Mouse (Mus musculus) embryonic facial prominence, embryonic 10.5 days (tissue): Measurements from ENCODE around the gene Nim1k. TPM values are rescaled to one million over a fixed set of nuclear protein-coding genes. Genes with fewer than 3 reads are reported as not detected.
"Not testable (repeated sequence)": the region's sequence is repeated elsewhere in the genome, so short reads cannot be mapped to it uniquely, and the experiment has no call there.

ENCODE experiments used
- DNase-seq: peaks from one replicate; pipeline ENCODE4 v3.0.0-alpha.2; 2017; ENCODE audit warnings: low spot score
- H3K27ac ChIP-seq: fragments of 300-500 bp; sonication (generic); replicated peaks from 2 replicates; pipeline ENCODE4 v1.5.1; 2016; ENCODE audit warnings: mild to moderate bottlenecking
- H3K27me3 ChIP-seq: fragments of 300-500 bp; sonication (generic); replicated peaks from 2 replicates; pipeline ENCODE4 v1.6.1; 2016; ENCODE audit warnings: low read depth, mild to moderate bottlenecking; ENCODE audit not compliant: poor library complexity, severe bottlenecking
- H3K36me3 ChIP-seq: fragments of 300-500 bp; sonication (generic); replicated peaks from 2 replicates; pipeline ENCODE4 v1.6.1; 2016; ENCODE audit warnings: mild to moderate bottlenecking, moderate library complexity
- H3K4me1 ChIP-seq: fragments of 300-500 bp; sonication (generic); 2 replicates; pipeline ENCODE4 v1.6.1; 2016
- H3K4me3 ChIP-seq: fragments of 300-500 bp; sonication (generic); 2 replicates; pipeline ENCODE4 v1.5.1; 2016; ENCODE audit warnings: mild to moderate bottlenecking, moderate library complexity
- H3K9me3 ChIP-seq: fragments of 300-500 bp; sonication (generic); 2 replicates; pipeline ENCODE4 v1.6.1; 2016; ENCODE audit warnings: mild to moderate bottlenecking
- WGBS: fragments of 180-500 bp; shearing (Covaris S2); methylation state at CpG from one replicate; pipeline ENCODE4 v1.1.7; 2016; 5-methylcytosine and 5-hydroxymethylcytosine counted together
- polyA plus RNA-seq: library from polyadenylated mRNA; unstranded; fragments of >200 nt; fragmentation: Nextera tagmentation; extraction: Ambion mirVana; gene quantifications from 2 replicates; pipeline ENCODE4 v1.2.1, GENCODE M21; 2016

Gene Nim1k
- polyA plus RNA-seq, 1 experiment from 2014 or later = 1.7 TPM

- no peak overlapping the region for H3K4me3 ChIP-seq
- no peaks in the 10 kb centered on the region for H3K27me3 ChIP-seq
- H3K27ac ChIP-seq = no peak overlapping the region
- peaks cover 76% of the 10 kb centered on the region for H3K36me3 ChIP-seq
- peaks cover 41% of the 10 kb centered on the region for H3K4me1 ChIP-seq
- 84% methylated on average over 1 of the region's 1 CpGs for WGBS
- H3K9me3 ChIP-seq = no peaks in the 10 kb centered on the region
- DNase-seq = no peak
Measured at GRCm38 (mm10) chr13:119696496-119696895, 59.2 kb downstream of the Nim1k start.

- Histone ChIP-seq H3K36me3 (peaks cover 68% of the 10 kb centered on the region), H3K4me1 (peaks cover 45% of the 10 kb centered on the region), H3K4me3 (peak overlapping the region; percentile 21; the same call in 1 of the 2 replicates), H3K27ac (no peak overlapping the region), H3K27me3 (no peaks in the 10 kb centered on the region), H3K9me3 (no peaks in the 10 kb centered on the region)
- WGBS = 65% methylated on average over 4 of the region's 4 CpGs
- no peak for DNase-seq
Measured at GRCm38 (mm10) chr13:119695676-119696075, 60.0 kb downstream of the Nim1k start.

DNA sequence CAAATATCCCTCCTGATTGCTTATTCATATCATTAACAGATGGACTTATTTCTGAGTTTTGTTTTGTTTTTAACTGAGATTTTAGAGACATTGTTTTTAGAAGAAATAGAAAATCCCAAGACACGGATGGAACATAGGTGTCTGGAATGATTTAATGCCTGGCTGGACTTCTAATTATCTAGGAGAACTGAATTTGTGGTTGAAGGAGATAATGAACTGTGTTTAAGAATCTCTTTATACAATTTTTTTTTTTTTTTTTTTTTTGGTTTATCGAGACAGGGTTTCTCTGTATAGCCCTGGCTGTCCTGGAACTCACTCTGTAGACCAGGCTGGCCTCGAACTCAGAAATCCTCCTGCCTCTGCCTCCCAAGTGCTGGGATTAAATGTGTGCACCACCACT lies 63.7 kb downstream of the Nim1k start:
- not testable (repeated sequence) for H3K9me3 ChIP-seq, DNase-seq, H3K27me3 ChIP-seq, H3K27ac ChIP-seq
- 89% methylated on average over 3 of the region's 3 CpGs for WGBS
- Histone ChIP-seq H3K4me3 (peak overlapping the region; percentile 95), H3K36me3 (peaks cover 32% of the 10 kb centered on the region), H3K4me1 (peaks cover 54% of the 10 kb centered on the region)

GRCm38 (mm10) chr13:119690876-119691620 lies 64.6 kb downstream of the Nim1k start:
- peaks cover 25% of the 10 kb centered on the region for H3K36me3 ChIP-seq
- no peaks in the 10 kb centered on the region for H3K27me3 ChIP-seq
- peak overlapping the region; percentile 98 for H3K27ac ChIP-seq
- no peak for DNase-seq
- no peaks in the 10 kb centered on the region for H3K9me3 ChIP-seq
- WGBS = 5% methylated on average over 7 of the region's 7 CpGs
- peak overlapping the region; percentile 95 for H3K4me3 ChIP-seq
- H3K4me1 ChIP-seq = peaks cover 50% of the 10 kb centered on the region

- peaks cover 19% of the 10 kb centered on the region for H3K36me3 ChIP-seq
- peaks cover 44% of the 10 kb centered on the region for H3K4me1 ChIP-seq
- no peaks in the 10 kb centered on the region for H3K9me3 ChIP-seq
- peak within 1 kb of the TSS; percentile 98 for H3K27ac ChIP-seq
- DNase-seq = peak; percentile 100
- under 1% methylated on average over 59 of the region's 59 CpGs for WGBS
- H3K4me3 ChIP-seq = peak within 1 kb of the TSS; percentile 95
- H3K27me3 ChIP-seq = no peaks in the 10 kb centered on the region
Measured at GRCm38 (mm10) chr13:119690039-119690728, 65.5 kb downstream of the Nim1k start, which contains the start of gene Hmgcs1. Hmgcs1 (plus strand) TSS chr13:119690379.

DNA sequence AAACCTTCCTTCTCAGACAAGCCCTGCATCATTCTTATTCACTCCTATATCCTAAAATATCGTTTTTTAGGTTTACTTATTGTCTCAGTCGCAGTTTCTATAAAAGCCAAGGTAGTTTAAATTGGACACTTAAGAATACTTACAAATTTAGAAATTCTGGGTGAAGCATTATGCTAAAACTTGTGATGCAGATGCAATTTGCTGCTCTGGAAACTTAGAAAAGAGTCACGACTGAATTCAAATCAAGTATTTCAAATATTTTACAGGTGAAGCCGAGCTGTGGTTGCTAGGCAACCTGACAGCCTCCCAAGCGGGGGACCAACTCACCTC lies 66.0 kb downstream of the Nim1k start:
- no peak for DNase-seq
- Histone ChIP-seq H3K4me3 (peak overlapping the region; percentile 95), H3K27me3 (no peaks in the 10 kb centered on the region), H3K4me1 (peaks cover 41% of the 10 kb centered on the region), H3K9me3 (no peaks in the 10 kb centered on the region), H3K36me3 (peaks cover 15% of the 10 kb centered on the region), H3K27ac (peak overlapping the region; percentile 98)
- WGBS = 16% methylated on average over 5 of the region's 5 CpGs

- DNase-seq = no peak
- Histone ChIP-seq H3K36me3 (no peaks in the 10 kb centered on the region), H3K4me1 (peaks cover 16% of the 10 kb centered on the region), H3K27me3 (no peaks in the 10 kb centered on the region), H3K27ac (no peak overlapping the region), H3K9me3 (no peaks in the 10 kb centered on the region), H3K4me3 (no peak overlapping the region)
- 79% methylated on average over 11 of the region's 11 CpGs for WGBS
Measured at GRCm38 (mm10) chr13:119684416-119685177, 71.1 kb downstream of the Nim1k start.

DNA sequence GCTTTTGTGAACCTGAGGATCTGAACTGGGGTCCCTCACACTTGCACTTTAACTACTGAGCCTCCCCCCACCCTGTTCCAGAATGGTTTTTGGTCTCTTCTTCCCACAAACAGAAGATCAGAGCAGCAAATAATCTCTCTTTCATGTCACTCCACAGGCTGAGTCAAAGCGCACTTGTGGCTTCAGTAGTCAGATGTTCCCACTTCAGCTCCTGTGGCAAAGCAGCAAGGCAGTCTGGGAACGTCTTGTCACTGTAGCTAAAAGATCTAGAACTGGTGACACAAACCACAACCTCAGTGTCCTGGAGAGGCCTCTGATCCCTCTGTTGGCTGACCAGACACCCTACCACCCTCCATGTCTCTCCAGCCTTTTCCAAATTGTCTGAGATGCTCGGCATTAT lies 74.5 kb downstream of the Nim1k start:
- H3K27ac ChIP-seq = no peak overlapping the region
- peaks cover 7% of the 10 kb centered on the region; the same call in 1 of the 2 replicates for H3K4me1 ChIP-seq
- H3K4me3 ChIP-seq = no peak overlapping the region
- H3K9me3 ChIP-seq = no peaks in the 10 kb centered on the region
- DNase-seq = no peak
- H3K36me3 ChIP-seq = no peaks in the 10 kb centered on the region
- no peaks in the 10 kb centered on the region for H3K27me3 ChIP-seq
- 79% methylated on average over 3 of the region's 3 CpGs for WGBS

- WGBS = 79% methylated on average over 2 of the region's 2 CpGs
- no peak overlapping the region for H3K27ac ChIP-seq
- no peak overlapping the region for H3K4me3 ChIP-seq
- DNase-seq = no peak
- H3K9me3 ChIP-seq = no peaks in the 10 kb centered on the region
- H3K36me3 ChIP-seq = no peaks in the 10 kb centered on the region
- peaks cover 6% of the 10 kb centered on the region; the same call in 1 of the 2 replicates for H3K4me1 ChIP-seq
- no peaks in the 10 kb centered on the region for H3K27me3 ChIP-seq
Measured at GRCm38 (mm10) chr13:119679721-119680120, 76.0 kb downstream of the Nim1k start.

DNA sequence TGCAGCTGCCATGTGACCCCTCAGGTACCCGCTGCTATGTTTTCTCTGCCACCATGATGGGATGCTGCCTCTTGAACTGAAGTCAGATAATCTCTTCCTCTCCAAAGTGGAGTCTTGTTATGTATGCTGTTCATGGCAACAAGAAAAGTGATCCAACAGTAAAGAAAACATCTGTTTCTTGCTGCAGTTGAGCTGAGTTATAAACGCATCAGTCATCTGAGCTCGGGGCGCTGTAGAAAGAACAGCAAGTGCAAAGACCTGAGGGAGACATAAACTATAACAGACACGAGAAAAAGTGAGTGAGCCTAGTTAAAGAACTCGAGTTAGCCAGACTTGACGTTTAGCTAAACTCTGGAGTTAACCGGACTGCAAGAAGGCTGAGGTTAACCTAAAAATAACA lies 76.9 kb downstream of the Nim1k start:
- no peak overlapping the region for H3K27ac ChIP-seq
- no peak for DNase-seq
- WGBS = 86% methylated on average over 8 of the region's 8 CpGs
- no peaks in the 10 kb centered on the region for H3K4me1 ChIP-seq
- no peaks in the 10 kb centered on the region for H3K36me3 ChIP-seq
- no peaks in the 10 kb centered on the region for H3K9me3 ChIP-seq
- H3K4me3 ChIP-seq = no peak overlapping the region
- H3K27me3 ChIP-seq = no peaks in the 10 kb centered on the region

- not testable (repeated sequence) for H3K27ac ChIP-seq, H3K4me1 ChIP-seq, H3K9me3 ChIP-seq, H3K36me3 ChIP-seq, DNase-seq, H3K27me3 ChIP-seq, H3K4me3 ChIP-seq
- 71% methylated on average over 7 of the region's 9 CpGs for WGBS
Measured at GRCm38 (mm10) chr13:119661420-119661819, 94.3 kb downstream of the Nim1k start.
